Mouse (Mus musculus) CH12F3 (cell line): ENCODE results near the gene Hfm1.

Source experiments
- in situ Hi-C: fragments of 300-500 bp; cut with MboI; formaldehyde crosslinking; loops from 2 replicates; pipeline ENCODE4 v1.14.3; 2020; ENCODE audit warnings: low sequenced_read_pairs

Hfm1 gene

GRCm38 (mm10) chr5:106847045-106847444, 79.1 kb downstream of the Hfm1 start:
- in situ Hi-C loops: no loop called here

- in situ Hi-C loops: no loop called here
These were observed 82.2 kb downstream of the Hfm1 start for GRCm38 (mm10) chr5:106843906-106844305.

- in situ Hi-C loops: no loop called here
These were observed 93.1 kb downstream of the Hfm1 start for GRCm38 (mm10) chr5:106833025-106833424.

- in situ Hi-C loops: no loop called here
These were observed 94.7 kb downstream of the Hfm1 start for GRCm38 (mm10) chr5:106831401-106831800.

GRCm38 (mm10) chr5:106830775-106831174, 95.3 kb downstream of the Hfm1 start:
- in situ Hi-C loops: no loop called here

- in situ Hi-C loops: no loop called here
These were observed 99.4 kb downstream of the Hfm1 start for GRCm38 (mm10) chr5:106826740-106827139.

GRCm38 (mm10) chr5:106826044-106826443, 100.1 kb downstream of the Hfm1 start:
- in situ Hi-C loops: no loop called here

GRCm38 (mm10) chr5:106825301-106825853, 100.7 kb downstream of the Hfm1 start:
- in situ Hi-C loops: no loop called here

- in situ Hi-C loops: no loop called here
These were observed 101.4 kb downstream of the Hfm1 start for GRCm38 (mm10) chr5:106824716-106825115.

- in situ Hi-C loops: no loop called here
These were observed 106.5 kb downstream of the Hfm1 start for GRCm38 (mm10) chr5:106819630-106820029.

GRCm38 (mm10) chr5:106815923-106816654, 110.0 kb downstream of the Hfm1 start:
- in situ Hi-C loops: no loop called here

- in situ Hi-C loops: no loop called here
These were observed 111.5 kb downstream of the Hfm1 start for GRCm38 (mm10) chr5:106814611-106815010.

- in situ Hi-C loops: no loop called here
These were observed 123.0 kb downstream of the Hfm1 start for GRCm38 (mm10) chr5:106803094-106803493.

- in situ Hi-C loops: no loop called here
These were observed 124.0 kb downstream of the Hfm1 start for GRCm38 (mm10) chr5:106801886-106802798.

GRCm38 (mm10) chr5:106801215-106801863, 124.8 kb downstream of the Hfm1 start:
- in situ Hi-C loops: no loop called here

- in situ Hi-C loops: loop anchor here (25.0 kb wide), 3 partner anchors 336 to 836 kb away; partner anchors contain the start of gene Barhl2
These were observed 128.2 kb downstream of the Hfm1 start for GRCm38 (mm10) chr5:106797896-106798295.

GRCm38 (mm10) chr5:106791241-106791572, 134.9 kb downstream of the Hfm1 start:
- in situ Hi-C loops: loop anchor here (25.0 kb wide), 3 partner anchors 329 to 829 kb away; partner anchors contain the start of gene Barhl2

- in situ Hi-C loops: loop anchor here (25.0 kb wide), 3 partner anchors 328 to 828 kb away; partner anchors contain the start of gene Barhl2
These were observed 135.5 kb downstream of the Hfm1 start for GRCm38 (mm10) chr5:106790496-106791240.
